Mouse (Mus musculus): ENCODE data around the gene Psap.

GRCm38 (mm10) chr10:60280353-60280752 lies 2.9 kb downstream of the Psap start:
- TF ChIP-seq CTCF (IDR thresholded peaks at IDR 0.05; ENCODE audit: insufficient read depth, low read depth, low read length) (no peak), POLR2A (IDR thresholded peaks at IDR 0.05; ENCODE audit: insufficient read depth, low read depth, low read length) (no peak)
